Mouse (Mus musculus) yolk sac, embryonic 10.5 days (tissue): Measurements from ENCODE around the gene Osbpl6.
A peak's percentile ranks its signal among the peaks of the same experiment; 100 is the strongest.

Experiments
- DNase-seq: peaks from one replicate; pipeline ENCODE4 v3.0.0-alpha.2; 2017; ENCODE audit warnings: low spot score

Gene Osbpl6

GRCm38 (mm10) chr2:76421411-76421924 lies 15.2 kb downstream of the Osbpl6 start:
- DNase-seq: no peak

DNA sequence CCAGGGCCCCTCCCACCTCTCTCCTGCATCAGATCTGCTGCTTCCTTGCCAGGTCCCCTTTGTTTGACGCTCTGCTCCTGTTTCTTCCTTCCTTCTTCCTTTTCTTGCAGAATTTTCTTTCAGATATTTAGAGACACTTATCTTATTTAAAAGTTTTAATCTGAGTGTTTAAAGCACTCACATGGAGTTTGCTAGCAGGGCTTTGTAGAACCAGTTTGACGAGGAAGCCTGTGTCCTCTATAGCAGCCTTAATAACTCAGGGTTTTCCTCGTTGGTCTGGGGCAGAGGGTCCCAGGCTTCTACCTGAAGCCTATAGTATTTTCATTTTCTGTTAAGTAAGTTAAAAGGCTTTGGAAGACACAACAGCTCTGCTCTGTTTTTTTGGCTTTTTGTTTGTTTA lies 20.5 kb downstream of the Osbpl6 start:
- no peak for DNase-seq

DNA sequence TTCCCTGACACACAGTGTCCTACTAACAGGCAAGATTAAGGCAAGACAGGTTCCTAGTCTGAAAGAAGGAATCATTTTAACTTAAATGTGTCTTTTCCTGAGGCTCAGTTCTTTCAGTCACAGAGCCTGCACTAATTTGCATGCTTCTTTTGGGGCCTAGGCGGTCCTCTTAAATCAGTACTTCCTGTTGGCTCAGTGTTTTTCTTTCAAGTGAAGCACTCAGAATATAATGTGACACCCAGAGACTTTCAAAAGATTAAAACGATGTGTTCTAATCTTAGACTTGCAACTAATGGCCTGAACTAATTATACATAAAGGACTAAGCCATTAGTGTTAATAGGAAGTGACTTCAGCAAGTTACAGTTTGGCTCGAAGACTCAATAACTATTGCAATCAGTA lies 23.0 kb downstream of the Osbpl6 start:
- DNase-seq: no peak

DNA sequence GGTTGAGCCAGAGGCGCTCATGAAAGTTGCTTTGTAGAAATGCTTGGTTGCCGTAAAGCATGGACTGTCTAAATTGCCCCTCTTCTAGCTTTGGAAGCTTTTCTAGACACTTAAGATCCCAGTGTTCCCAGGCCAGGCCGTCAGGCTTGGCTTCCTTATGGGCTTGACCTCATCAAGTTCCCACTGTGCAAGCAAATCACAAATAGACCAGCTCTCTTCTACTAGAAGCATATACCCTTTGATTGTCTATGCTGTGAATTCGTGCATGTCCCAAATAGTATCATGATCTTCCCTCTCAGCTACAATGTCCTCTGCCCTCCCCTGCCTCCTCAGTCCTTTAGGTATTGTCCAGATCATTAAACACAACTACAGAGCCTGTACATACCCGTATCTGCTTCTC lies 23.5 kb downstream of the Osbpl6 start:
- DNase-seq: no peak

DNA sequence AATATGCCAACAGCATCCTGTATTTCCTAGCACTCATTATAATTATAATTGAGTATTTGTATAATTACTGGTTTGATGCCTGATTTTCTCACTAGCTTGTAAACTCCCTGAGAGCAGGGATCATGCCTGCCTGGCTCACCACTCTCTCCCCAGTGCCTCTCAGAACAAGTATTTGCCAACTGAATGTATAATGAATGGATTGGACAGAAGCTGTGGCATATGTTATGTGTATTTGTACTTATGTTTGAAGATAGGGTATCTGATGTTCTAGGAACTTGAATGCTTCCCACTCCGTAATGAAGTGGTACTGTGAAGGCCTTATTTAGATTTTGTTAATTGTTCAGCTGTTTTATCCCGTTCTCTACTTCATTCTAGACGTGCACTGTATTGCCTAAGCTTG lies 24.2 kb downstream of the Osbpl6 start:
- DNase-seq: no peak

GRCm38 (mm10) chr2:76434224-76434623 lies 27.9 kb downstream of the Osbpl6 start:
- peak; percentile 83 for DNase-seq

DNA sequence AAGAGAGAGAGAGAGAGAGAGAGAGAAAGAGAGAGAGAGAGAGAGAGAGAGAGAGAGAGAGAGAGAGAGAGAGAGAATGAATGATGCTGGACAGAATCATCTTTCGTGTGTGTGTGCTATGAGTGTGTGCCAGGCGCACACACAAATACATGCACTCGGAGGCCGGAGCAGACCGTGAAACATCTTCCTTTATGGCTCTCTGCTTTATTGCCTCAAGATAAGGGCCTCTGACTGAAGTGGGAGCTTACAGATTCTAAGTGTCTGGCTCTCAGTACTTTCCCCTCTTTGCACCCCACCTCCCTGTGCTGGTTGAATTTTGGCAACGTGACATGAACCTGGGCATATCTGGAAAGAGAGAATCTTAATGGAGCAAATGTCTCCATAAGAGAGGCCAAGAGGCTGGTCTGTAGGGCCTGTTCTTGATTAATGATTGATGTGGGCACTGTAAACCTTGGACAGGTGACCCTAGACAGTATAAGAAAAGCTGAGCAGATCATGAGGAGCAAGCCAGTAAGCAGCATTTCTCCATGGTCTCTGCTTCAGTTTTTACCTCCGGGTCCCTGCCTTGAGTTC lies 29.4 kb downstream of the Osbpl6 start:
- DNase-seq: peak; percentile 46

- no peak for DNase-seq
Measured at GRCm38 (mm10) chr2:76437372-76437771, 31.1 kb downstream of the Osbpl6 start.

DNA sequence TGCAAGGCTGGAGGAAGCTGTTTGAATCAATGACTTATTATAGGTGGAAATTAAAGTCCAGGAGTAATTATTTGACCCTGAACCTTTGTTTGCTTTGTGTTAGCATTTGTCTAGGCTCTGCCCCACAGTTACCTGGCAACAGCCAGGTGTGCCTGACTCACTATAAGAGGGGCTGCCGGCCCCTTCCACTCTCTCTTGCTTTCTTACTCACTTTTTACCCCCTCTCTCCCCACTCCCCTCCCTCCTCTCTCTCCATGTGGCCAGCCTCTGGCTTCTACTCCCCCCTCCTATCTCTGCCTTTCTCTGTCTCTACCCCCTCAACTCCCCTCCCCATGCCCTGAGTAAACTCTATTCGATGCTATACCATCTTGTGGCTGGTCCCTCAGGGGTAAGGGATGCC lies 33.2 kb downstream of the Osbpl6 start:
- no peak for DNase-seq

- no peak for DNase-seq
Measured at GRCm38 (mm10) chr2:76442086-76442485, 35.8 kb downstream of the Osbpl6 start.

GRCm38 (mm10) chr2:76449836-76450355 lies 43.6 kb downstream of the Osbpl6 start:
- DNase-seq: no peak

DNA sequence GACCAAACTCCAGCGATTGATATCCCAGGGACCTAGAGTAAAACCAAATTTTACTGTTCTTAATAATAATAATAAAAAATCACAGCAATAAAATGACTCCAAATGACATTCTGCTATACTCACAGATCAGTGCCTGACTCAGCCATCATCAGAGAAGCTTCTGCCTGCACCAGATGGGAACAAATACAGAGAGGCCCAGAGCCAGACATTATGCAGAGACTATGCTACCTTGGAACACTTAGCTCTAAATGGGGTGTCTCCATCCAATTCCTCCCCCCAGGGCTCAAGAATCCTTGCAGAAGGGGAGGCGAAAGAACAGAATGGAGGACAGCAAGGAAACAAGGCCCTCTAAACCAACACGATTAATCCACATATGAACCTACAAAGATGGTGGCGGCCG lies 60.4 kb downstream of the Osbpl6 start:
- DNase-seq: no peak

- no peak for DNase-seq
Measured at GRCm38 (mm10) chr2:76468204-76468603, 61.9 kb downstream of the Osbpl6 start.

DNA sequence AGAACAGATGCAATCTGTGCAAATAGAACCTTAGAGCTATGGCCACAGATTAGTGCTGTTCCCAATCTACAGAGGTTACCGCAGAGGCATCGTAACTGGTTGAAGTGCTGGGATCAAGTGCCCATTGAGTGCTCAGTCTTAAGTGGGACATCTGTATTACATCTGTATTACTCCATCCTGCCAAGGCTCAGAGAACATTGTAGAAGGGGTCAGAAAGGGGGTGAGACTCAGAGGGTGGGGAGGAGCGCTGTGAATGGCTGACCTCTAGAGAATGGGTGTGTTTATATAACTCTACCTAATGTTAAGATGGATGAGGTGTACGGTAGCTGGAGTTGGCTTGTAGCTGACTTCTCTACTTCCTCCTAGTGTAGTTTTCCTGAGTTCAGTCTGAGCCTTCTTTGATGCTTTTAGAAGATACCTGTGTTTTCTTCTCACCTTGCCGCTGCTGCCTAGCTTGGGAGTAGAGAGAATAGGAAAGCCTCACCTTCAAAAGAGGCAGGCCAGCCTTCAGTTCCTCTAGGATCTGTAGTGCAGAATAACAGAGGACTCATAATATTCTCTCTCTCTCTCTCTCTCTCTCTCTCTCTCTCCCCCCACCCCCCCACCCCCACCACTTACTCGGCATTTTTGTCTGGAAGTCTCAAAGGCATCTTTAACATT lies 62.9 kb downstream of the Osbpl6 start:
- DNase-seq: no peak

DNA sequence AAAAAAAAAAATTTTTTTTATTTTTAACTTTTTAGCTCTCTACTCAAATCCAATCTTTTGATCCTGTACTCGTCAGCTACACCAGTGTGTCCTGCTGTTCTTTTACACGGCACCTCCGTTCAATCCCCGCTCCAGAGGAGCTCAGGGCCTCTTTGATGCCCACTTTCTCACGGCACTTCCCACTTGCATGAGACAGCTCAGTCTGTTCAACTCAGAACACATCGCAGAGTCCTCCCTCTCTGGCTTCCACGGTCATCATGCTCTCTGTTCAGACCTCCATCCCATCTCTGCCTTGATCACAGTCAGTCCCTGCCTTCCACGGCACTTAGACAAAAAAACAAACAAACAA lies 63.4 kb downstream of the Osbpl6 start:
- DNase-seq: no peak

- DNase-seq: no peak
Measured at GRCm38 (mm10) chr2:76470391-76470790, 64.1 kb downstream of the Osbpl6 start.

- no peak for DNase-seq
Measured at GRCm38 (mm10) chr2:76475788-76476187, 69.5 kb downstream of the Osbpl6 start.

DNA sequence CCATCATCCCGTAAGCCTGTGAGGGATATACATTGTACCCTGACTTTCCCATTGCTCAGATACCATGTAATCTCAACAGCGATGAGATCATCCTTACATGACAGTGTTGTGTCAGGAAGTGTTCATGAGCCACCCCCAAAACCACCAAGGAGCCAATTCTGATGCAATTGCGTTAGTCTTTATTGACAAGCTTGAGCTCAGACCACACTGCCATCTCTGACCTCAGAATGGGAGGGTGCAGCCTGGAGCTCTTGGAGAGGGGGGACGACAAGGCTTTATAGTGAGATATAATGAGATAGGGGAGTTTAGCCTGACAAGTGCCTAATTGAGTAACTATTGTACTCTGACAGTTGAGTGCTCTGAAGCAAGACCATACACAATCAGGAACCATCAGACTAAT lies 82.5 kb downstream of the Osbpl6 start:
- no peak for DNase-seq

DNA sequence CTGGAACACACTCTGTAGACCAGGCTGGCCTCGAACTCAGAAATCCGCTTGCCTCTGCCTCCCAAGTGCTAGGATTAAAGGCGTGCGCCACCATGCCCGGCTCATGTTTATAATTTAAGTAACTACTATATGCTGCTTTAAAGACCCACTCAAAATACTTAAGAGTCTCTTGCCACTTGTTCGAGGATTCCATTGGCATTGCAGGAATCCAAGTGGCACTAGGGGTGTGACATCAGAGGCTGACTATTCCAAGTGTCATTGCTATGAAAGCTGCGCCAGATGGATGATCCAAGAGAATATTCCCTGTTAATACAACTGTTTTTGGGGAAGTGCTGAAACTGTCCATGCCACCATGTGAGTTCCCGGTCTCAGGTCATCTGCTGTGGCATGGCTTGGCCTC lies 83.9 kb downstream of the Osbpl6 start:
- no peak for DNase-seq

GRCm38 (mm10) chr2:76491371-76491770 lies 85.1 kb downstream of the Osbpl6 start:
- no peak for DNase-seq

GRCm38 (mm10) chr2:76492224-76492623 lies 85.9 kb downstream of the Osbpl6 start:
- no peak for DNase-seq

DNA sequence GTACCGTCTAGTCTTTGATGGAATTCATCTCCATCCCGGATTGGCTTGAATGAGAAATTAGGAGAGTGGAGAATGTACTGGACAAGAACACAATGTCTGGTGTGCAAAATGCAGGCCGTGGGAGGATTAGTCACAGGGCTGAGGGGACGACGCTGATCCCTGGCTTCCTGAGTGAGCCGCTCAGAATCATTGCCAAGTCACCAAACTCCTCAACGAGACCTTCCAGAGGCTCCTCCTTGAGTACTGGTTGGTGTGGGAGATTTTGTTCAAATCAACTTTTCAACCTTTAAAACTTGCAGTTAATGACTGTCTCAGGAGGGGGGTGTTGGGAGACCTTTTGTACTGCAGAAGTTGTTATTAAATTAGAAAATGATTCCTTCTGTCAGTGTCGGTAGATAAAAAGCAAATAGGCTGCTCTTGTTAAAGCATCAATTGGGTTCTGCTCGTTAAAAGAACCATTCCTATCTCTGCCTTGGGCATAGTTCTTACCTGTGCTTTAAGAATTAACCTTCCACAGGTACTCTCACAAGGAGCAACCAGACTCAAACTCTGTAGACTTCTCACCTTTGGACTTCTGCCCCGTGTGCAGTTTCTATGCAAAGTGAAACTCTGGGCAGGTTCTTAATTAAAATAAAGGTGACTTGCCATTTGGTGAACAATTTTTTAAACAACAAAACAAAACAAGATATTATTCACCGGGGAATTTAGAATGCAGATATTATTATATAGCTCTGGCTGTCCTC lies 89.9 kb downstream of the Osbpl6 start:
- DNase-seq: peak; percentile 35

DNA sequence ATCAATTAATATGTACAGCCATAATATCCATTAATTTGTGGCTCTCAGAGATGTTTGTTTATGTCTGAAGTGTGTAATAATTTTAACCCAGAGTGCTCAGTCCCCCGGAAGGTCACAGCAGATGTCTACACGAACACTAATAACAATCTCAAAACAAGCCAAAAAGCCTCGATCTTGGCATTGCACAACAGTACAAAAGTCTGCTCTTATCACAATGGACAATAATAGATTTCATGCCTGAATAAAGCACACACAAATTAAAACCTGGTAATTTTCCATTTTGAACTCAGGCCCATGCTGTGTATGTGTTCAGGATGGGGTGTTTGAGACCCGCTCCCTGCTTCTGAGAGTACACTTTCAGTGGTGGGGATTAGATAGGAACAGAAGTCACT lies 90.4 kb downstream of the Osbpl6 start:
- DNase-seq: no peak
